Mouse (Mus musculus) C2C12 (cell line): ENCODE measurements at regions not wholly inside any gene's neighbourhood (a gene's known extent, or its start where the extent isn't known, plus 50 kb on each side); places are given as distances from the start of the nearest gene placed in this dataset.

Experiments used
- H3K27me3 ChIP-seq: one replicate; pipeline ENCODE4 v1.6.1; 2011; ENCODE audit not compliant: control insufficient read depth, insufficient read depth, insufficient read length
- H3K36me3 ChIP-seq: one replicate; pipeline ENCODE4 v1.6.1; 2011; ENCODE audit not compliant: control insufficient read depth, insufficient read depth
- H3K4me3 ChIP-seq: one replicate; pipeline ENCODE4 v1.5.1; 2011; ENCODE audit warnings: mild to moderate bottlenecking, control low read depth; ENCODE audit not compliant: poor library complexity, insufficient read depth, severe bottlenecking
- H3K79me2 ChIP-seq: one replicate; pipeline ENCODE4 v1.6.1; 2011; ENCODE audit not compliant: control insufficient read depth, insufficient read depth
- H3K79me3 ChIP-seq: one replicate; pipeline ENCODE4 v1.6.1; 2011; ENCODE audit warnings: low read depth, control low read depth
- H3ac ChIP-seq: one replicate; pipeline ENCODE3; 2011; ENCODE audit warnings: low read depth; ENCODE audit not compliant: control insufficient read depth, insufficient read length
- CEBPB ChIP-seq: IDR thresholded peaks from one replicate; pipeline ENCODE4 v1.6.1; 2011; ENCODE audit warnings: low read depth, mild to moderate bottlenecking, control low read depth, moderate library complexity
- CTCF ChIP-seq: IDR thresholded peaks from one replicate; pipeline ENCODE4 v1.5.1; 2011; ENCODE audit not compliant: control insufficient read depth, insufficient read depth, insufficient read length
- FOSL1 ChIP-seq: IDR thresholded peaks from one replicate; pipeline ENCODE4 v1.8.0; 2011; ENCODE audit warnings: mild to moderate bottlenecking, low read length; ENCODE audit not compliant: poor library complexity, insufficient read depth, severe bottlenecking
- MAX ChIP-seq: IDR thresholded peaks from one replicate; pipeline ENCODE4 v1.6.1; 2011; ENCODE audit warnings: mild to moderate bottlenecking, control low read depth
- MYOD1 ChIP-seq: IDR thresholded peaks from one replicate; pipeline ENCODE4 v1.6.1; 2011; ENCODE audit warnings: low read depth; ENCODE audit not compliant: control insufficient read depth, insufficient read length
- MYOG ChIP-seq: IDR thresholded peaks from one replicate; pipeline ENCODE4 v1.6.1; 2011; ENCODE audit not compliant: control insufficient read depth, insufficient read length; ENCODE audit errors: extremely low read depth
- USF1 ChIP-seq: IDR thresholded peaks from one replicate; pipeline ENCODE4 v1.6.1; 2011; ENCODE audit warnings: low read depth, mild to moderate bottlenecking, control low read depth, moderate library complexity

GRCm38 (mm10) chr4:131597996-131598395, 240.1 kb downstream of the Ptpru start:
- TF ChIP-seq MYOG (no peak), CTCF (no peak), USF1 (no peak), MAX (no peak), CEBPB (no peak), MYOD1 (no peak), FOSL1 (no peak)
- Histone ChIP-seq H3K4me3 (no peak overlapping the region), H3K36me3 (no peaks in the 10 kb centered on the region), H3K27me3 (no peaks in the 10 kb centered on the region), H3K79me2 (no peaks in the 10 kb centered on the region), H3K79me3 (no peaks in the 10 kb centered on the region), H3ac (no peak overlapping the region)

GRCm38 (mm10) chr4:131614434-131614833, 223.7 kb downstream of the Ptpru start:
- TF ChIP-seq MYOD1, result no peak
- no peak for TF ChIP-seq USF1
- Histone ChIP-seq H3K79me2 (no peaks in the 10 kb centered on the region), H3K79me3 (no peaks in the 10 kb centered on the region), H3K4me3 (no peak overlapping the region), H3ac (no peak overlapping the region), H3K36me3 (no peaks in the 10 kb centered on the region), H3K27me3 (no peaks in the 10 kb centered on the region)

- no peak overlapping the region for H3ac ChIP-seq
- no peaks in the 10 kb centered on the region for H3K79me2 ChIP-seq
- no peak overlapping the region for H3K4me3 ChIP-seq
- no peaks in the 10 kb centered on the region for H3K79me3 ChIP-seq
- TF ChIP-seq MAX, result no peak
- no peak for TF ChIP-seq CTCF
- no peak for TF ChIP-seq MYOG
- no peaks in the 10 kb centered on the region for H3K36me3 ChIP-seq
- H3K27me3 ChIP-seq, result no peaks in the 10 kb centered on the region
These were observed 222.5 kb downstream of the Ptpru start for GRCm38 (mm10) chr4:131615587-131615986.

- Histone ChIP-seq H3K27me3 (no peaks in the 10 kb centered on the region), H3ac (no peak overlapping the region), H3K79me3 (no peaks in the 10 kb centered on the region), H3K36me3 (no peaks in the 10 kb centered on the region), H3K4me3 (no peak overlapping the region), H3K79me2 (no peaks in the 10 kb centered on the region)
- TF ChIP-seq CEBPB, result no peak
- no peak for TF ChIP-seq MAX
- TF ChIP-seq USF1, result no peak
- no peak for TF ChIP-seq MYOG
These were observed 200.0 kb downstream of the Ptpru start for GRCm38 (mm10) chr4:131638105-131638504.

- no peaks in the 10 kb centered on the region for H3K79me3 ChIP-seq
- no peak for TF ChIP-seq MAX
- TF ChIP-seq CTCF, result no peak
- no peak for TF ChIP-seq MYOD1
- no peak for TF ChIP-seq USF1
- no peak for TF ChIP-seq MYOG
- H3K79me2 ChIP-seq, result no peaks in the 10 kb centered on the region
- no peak overlapping the region for H3ac ChIP-seq
- no peaks in the 10 kb centered on the region for H3K27me3 ChIP-seq
- H3K36me3 ChIP-seq, result no peaks in the 10 kb centered on the region
- H3K4me3 ChIP-seq, result no peak overlapping the region
These were observed 182.1 kb downstream of the Ptpru start for GRCm38 (mm10) chr4:131656034-131656433.

GRCm38 (mm10) chr4:131657922-131658321, 180.2 kb downstream of the Ptpru start:
- Histone ChIP-seq H3K36me3 (no peaks in the 10 kb centered on the region), H3K27me3 (no peaks in the 10 kb centered on the region), H3K4me3 (no peak overlapping the region), H3ac (no peak overlapping the region), H3K79me3 (no peaks in the 10 kb centered on the region), H3K79me2 (no peaks in the 10 kb centered on the region)
- TF ChIP-seq USF1 (no peak), MAX (no peak), FOSL1 (no peak), CEBPB (no peak), CTCF (no peak), MYOD1 (no peak), MYOG (no peak)
